Mouse (Mus musculus) limb, embryonic 13.5 days (tissue): ENCODE results near the gene Tcf7. TPM values are rescaled to one million over a fixed set of nuclear protein-coding genes. Genes with fewer than 3 reads are reported as not detected.

Experiments used
- ATAC-seq: fragments of 200-750 bp; cut with Nextera tagmentation; 2 replicates; pipeline ENCODE4 v1.8.0; 2017; ENCODE audit warnings: low read depth, moderate number of reproducible peaks, moderate TSS enrichment; ENCODE audit not compliant: low FRiP score
- H3K27ac ChIP-seq: fragments of 300-500 bp; sonication (generic); 2 replicates; pipeline ENCODE4 v1.5.1; 2015; ENCODE audit warnings: inconsistent platforms, mild to moderate bottlenecking, moderate library complexity
- H3K27me3 ChIP-seq: fragments of 300-500 bp; sonication (generic); 2 replicates; pipeline ENCODE4 v1.6.1; 2015; ENCODE audit warnings: mild to moderate bottlenecking, inconsistent platforms
- H3K36me3 ChIP-seq: fragments of 300-500 bp; sonication (generic); 2 replicates; pipeline ENCODE4 v1.6.1; 2015; ENCODE audit warnings: inconsistent platforms, mild to moderate bottlenecking, moderate library complexity
- H3K4me1 ChIP-seq: fragments of 300-500 bp; sonication (generic); 2 replicates; pipeline ENCODE4 v1.6.1; 2015; ENCODE audit warnings: inconsistent platforms
- H3K4me2 ChIP-seq: fragments of 300-500 bp; sonication (generic); replicated peaks from 2 replicates; pipeline ENCODE4 v1.6.1; 2015; ENCODE audit warnings: inconsistent platforms, mild to moderate bottlenecking, moderate library complexity
- H3K4me3 ChIP-seq: fragments of 300-500 bp; sonication (generic); 2 replicates; pipeline ENCODE4 v1.5.1; 2015; ENCODE audit warnings: moderate library complexity, mild to moderate bottlenecking, inconsistent platforms
- H3K9ac ChIP-seq: fragments of 300-500 bp; sonication (generic); 2 replicates; pipeline ENCODE4 v1.6.1; 2015; ENCODE audit warnings: mild to moderate bottlenecking, inconsistent platforms
- H3K9me3 ChIP-seq: fragments of 300-500 bp; sonication (generic); 2 replicates; pipeline ENCODE4 v1.6.1; 2016; ENCODE audit warnings: inconsistent platforms
- polyA plus RNA-seq: library from polyadenylated mRNA; unstranded; fragments of >200 nt; fragmentation: Nextera tagmentation; extraction: Ambion mirVana; gene quantifications from 2 replicates; pipeline ENCODE4 v1.2.1, GENCODE M21; 2015

Gene Tcf7
- polyA plus RNA-seq, 1 experiment from 2014 or later: 8.5 TPM

DNA sequence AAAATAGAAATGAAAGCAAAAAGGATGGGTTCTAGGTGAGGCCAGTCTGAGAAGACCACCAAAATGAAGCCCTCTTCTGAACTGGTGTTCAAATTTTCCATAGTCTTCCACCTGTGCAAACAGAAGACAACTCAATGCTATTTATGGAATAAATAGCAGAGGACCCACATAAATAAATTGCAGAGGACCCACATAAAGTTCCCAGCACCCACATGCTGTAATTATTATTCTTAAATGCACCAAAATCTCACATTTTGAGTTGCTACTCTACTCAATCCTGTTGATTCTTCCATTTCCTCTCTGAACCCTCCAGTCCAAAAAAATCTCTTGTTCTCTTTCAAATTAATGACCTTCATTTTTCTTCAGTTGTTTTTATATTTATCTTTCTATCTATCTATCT, 68.9 kb downstream of the Tcf7 start, which contains the start of gene Olfr1371:
TSS of gene Olfr1371 (minus strand) at position 101 of the 400 bp plus-strand sequence.
- Histone ChIP-seq H3K9ac (no peak within 1 kb of the TSS), H3K9me3 (no peaks in the 10 kb centered on the region), H3K4me3 (no peak within 1 kb of the TSS), H3K4me2 (no peak within 1 kb of the TSS), H3K4me1 (no peaks in the 10 kb centered on the region), H3K36me3 (no peaks in the 10 kb centered on the region), H3K27me3 (no peaks in the 10 kb centered on the region), H3K27ac (no peak within 1 kb of the TSS)
- ATAC-seq: no peak

Other genes starting within 250 kb of the Tcf7 start
- gene Ppp2ca, start 184.3 kb downstream of the Tcf7 start, polyA plus RNA-seq: 78.4 and 81.1 TPM in 2 replicates
- not detected in 2 replicates for gene Olfr1373, start 137.5 kb downstream of the Tcf7 start, polyA plus RNA-seq
- not detected in 2 replicates for gene Olfr1371, start 69.0 kb downstream of the Tcf7 start, polyA plus RNA-seq
- 926 and 931 TPM in 2 replicates for gene Skp1a, start 51.0 kb downstream of the Tcf7 start, polyA plus RNA-seq
- gene Vdac1, start 77.8 kb upstream of the Tcf7 start, polyA plus RNA-seq: 240 and 244 TPM in 2 replicates
- 192 and 205 TPM in 2 replicates for gene 9530068E07Rik, start 113.4 kb upstream of the Tcf7 start, polyA plus RNA-seq